ENCODE assay signal across 22 mouse cellular contexts in the genomic region with DNA sequence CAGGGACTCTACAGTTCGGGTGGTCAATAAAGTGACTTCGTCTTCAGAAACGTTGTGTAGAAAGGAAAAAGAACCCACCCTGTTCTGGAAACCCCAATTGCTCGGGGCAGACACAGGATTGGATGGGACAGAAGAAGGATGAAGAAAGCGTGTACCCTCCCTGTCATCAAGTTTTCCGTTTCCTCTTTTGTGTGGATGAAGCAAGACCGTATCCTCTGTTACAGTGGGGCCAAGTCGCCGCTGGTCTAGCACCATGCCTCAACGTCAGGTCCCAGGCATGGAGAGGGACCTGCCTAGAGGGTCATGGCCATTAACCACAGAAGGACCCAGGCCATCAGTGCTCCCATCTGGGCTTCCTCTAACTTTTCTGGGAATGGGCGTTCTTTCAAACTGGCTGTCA. TPM values are rescaled to one million over a fixed set of nuclear protein-coding genes. Genes with fewer than 3 reads are reported as not detected.
DNase-seq lines count a peak whose midpoint lies in the region; ATAC-seq lines count a peak whose summit lies in the region.
"Had no signal": no experiment of that assay in that cellular context is flagged by ENCODE, and none has a peak within 500 bp of the region (broad histone marks: within the 10 kb centered on the region; RNA-seq: fewer than 3 reads in every experiment).

No protein-coding gene starts in this region.

- H3K9me3 ChIP-seq in heart, embryonic 10.5 days: no peaks in the 10 kb centered on the region
- no peaks in the 10 kb centered on the region for H3K9me3 ChIP-seq in megakaryocyte, embryonic 14.5 days
- H3K9me3 ChIP-seq in embryonic facial prominence, embryonic 10.5 days: no peaks in the 10 kb centered on the region
- H3K9me3 ChIP-seq: hindbrain, embryonic 12.5 days; liver, embryonic 13.5 days; neural tube, embryonic 13.5 days had no signal

- DNase-seq in heart, adult 9 months (ENCODE audit: low spot score in 2 of 2): peak; percentile 40 to 63
- DNase-seq in heart, embryonic 10.5 days (ENCODE audit: low spot score): no peak
- peak; percentile 70 for DNase-seq in 416B (ENCODE audit: low read depth)
- no peak for DNase-seq in embryonic facial prominence, embryonic 10.5 days (ENCODE audit: low spot score)
- DNase-seq in frontal cortex, postnatal 10 days (ENCODE audit: low spot score in 2 of 2): no peak
- DNase-seq: adrenal gland, postnatal 25 days; B cell, adult 2 months; cerebellum, adult 9-11 months; embryo, embryonic 11 days; gastrocnemius, postnatal 36 days; kidney, adult 8-10 months; kidney, postnatal 4 days; liver, embryonic 13.5 days; right cerebral cortex, postnatal 25 days; thymus, postnatal 36 days had no signal

- peak; percentile 61 for ATAC-seq in common myeloid progenitor, adult 5-6 weeks (replicated peaks; ENCODE audit: low read depth, poor library complexity, severe bottlenecking)
- ATAC-seq: activated CD4-positive, CD25-positive, alpha-beta regulatory T cell, adult 4 months; inflammation-experienced regulatory T-cells, adult 6 months; Patski had no signal

- H3K27ac ChIP-seq in heart, embryonic 10.5 days: no peak overlapping the region
- H3K27ac ChIP-seq in embryonic facial prominence, embryonic 10.5 days (replicated peaks): no peak overlapping the region
- H3K27ac ChIP-seq: hindbrain, embryonic 12.5 days; liver, embryonic 13.5 days; neural tube, embryonic 13.5 days had no signal

- no peaks in the 10 kb centered on the region for H3K4me1 ChIP-seq in heart, embryonic 10.5 days
- H3K4me1 ChIP-seq in megakaryocyte, embryonic 14.5 days: peaks cover 74% of the 10 kb centered on the region
- H3K4me1 ChIP-seq in embryonic facial prominence, embryonic 10.5 days: no peaks in the 10 kb centered on the region
- H3K4me1 ChIP-seq: hindbrain, embryonic 12.5 days; liver, embryonic 13.5 days; neural tube, embryonic 13.5 days had no signal

- WGBS in heart, embryonic 10.5 days: 84% methylated on average over 11 of the region's 11 CpGs
- WGBS in embryonic facial prominence, embryonic 10.5 days: 88% methylated on average over 11 of the region's 11 CpGs

- no peaks in the 10 kb centered on the region for H3K36me3 ChIP-seq in heart, embryonic 10.5 days
- no peaks in the 10 kb centered on the region for H3K36me3 ChIP-seq in megakaryocyte, embryonic 14.5 days (replicated peaks; ENCODE audit: low read length)
- H3K36me3 ChIP-seq in embryonic facial prominence, embryonic 10.5 days (replicated peaks): no peaks in the 10 kb centered on the region
- H3K36me3 ChIP-seq: hindbrain, embryonic 12.5 days; liver, embryonic 13.5 days; neural tube, embryonic 13.5 days had no signal

- no peaks in the 10 kb centered on the region for H3K27me3 ChIP-seq in heart, embryonic 10.5 days (ENCODE audit: insufficient read depth, poor library complexity, severe bottlenecking)
- no peaks in the 10 kb centered on the region for H3K27me3 ChIP-seq in megakaryocyte, embryonic 14.5 days (replicated peaks)
- H3K27me3 ChIP-seq in embryonic facial prominence, embryonic 10.5 days (replicated peaks; ENCODE audit: low read depth, poor library complexity, severe bottlenecking): no peaks in the 10 kb centered on the region
- H3K27me3 ChIP-seq: hindbrain, embryonic 12.5 days; liver, embryonic 13.5 days; neural tube, embryonic 13.5 days; Patski had no signal

- no peak overlapping the region for H3K4me3 ChIP-seq in heart, embryonic 10.5 days
- peak overlapping the region; percentile 79 for H3K4me3 ChIP-seq in megakaryocyte, embryonic 14.5 days (replicated peaks)
- H3K4me3 ChIP-seq in embryonic facial prominence, embryonic 10.5 days: no peak overlapping the region
- H3K4me3 ChIP-seq: hindbrain, embryonic 12.5 days; liver, embryonic 13.5 days; neural tube, embryonic 13.5 days had no signal

RNA-seq across cellular contexts. Expression of a gene that starts 1.5 kb away (rescaled TPM):
- 0.31 and 1.0 TPM in 2 replicates for polyA plus RNA-seq in heart, embryonic 10.5 days (2016; fragmentation: Nextera tagmentation; extraction: Ambion mirVana)
- total RNA-seq in common myeloid progenitor, adult 5-6 weeks (2017): 0.55 TPM in 1 of 2 replicates, not detected in the other
- polyA plus RNA-seq in megakaryocyte, embryonic 14.5 days (2012; ENCODE audit: insufficient read depth, low replicate concordance): 2.0 and 6.6 TPM in 2 replicates
- polyA plus RNA-seq in embryonic facial prominence, embryonic 10.5 days (2016; fragmentation: Nextera tagmentation; extraction: Ambion mirVana): 0.54 and 0.64 TPM in 2 replicates
- polyA plus RNA-seq: activated CD4-positive, CD25-positive, alpha-beta regulatory T cell, adult 4 months; Patski had no signal

RNA-seq across cellular contexts. Expression of a gene that starts 13.9 kb away (rescaled TPM):
- polyA plus RNA-seq in heart, embryonic 10.5 days (2016; fragmentation: Nextera tagmentation; extraction: Ambion mirVana): 0.54 and 0.57 TPM in 2 replicates
- total RNA-seq in common myeloid progenitor, adult 5-6 weeks (2017): 1.1 and 3.1 TPM in 2 replicates
- 0.04 TPM in 1 of 2 replicates, not detected in the other for polyA plus RNA-seq in megakaryocyte, embryonic 14.5 days (2012; ENCODE audit: insufficient read depth, low replicate concordance)
- polyA plus RNA-seq in embryonic facial prominence, embryonic 10.5 days (2016; fragmentation: Nextera tagmentation; extraction: Ambion mirVana): 0.05 and 0.09 TPM in 2 replicates
- polyA plus RNA-seq: activated CD4-positive, CD25-positive, alpha-beta regulatory T cell, adult 4 months; hindbrain, embryonic 12.5 days; Patski had no signal

RNA-seq across cellular contexts. Expression of a gene that starts 15.6 kb away (rescaled TPM):
- 6.2 and 10.0 TPM in 2 replicates for polyA plus RNA-seq in heart, embryonic 10.5 days (2016; fragmentation: Nextera tagmentation; extraction: Ambion mirVana)
- total RNA-seq in common myeloid progenitor, adult 5-6 weeks (2017): 15.1 and 18.0 TPM in 2 replicates
- polyA plus RNA-seq in megakaryocyte, embryonic 14.5 days (2012; ENCODE audit: insufficient read depth, low replicate concordance): 53.8 and 168 TPM in 2 replicates
- polyA plus RNA-seq in embryonic facial prominence, embryonic 10.5 days (2016; fragmentation: Nextera tagmentation; extraction: Ambion mirVana): 5.9 and 9.1 TPM in 2 replicates

RNA-seq across cellular contexts. Expression of a gene that starts 28.8 kb away (rescaled TPM):
- 19.6 and 31.0 TPM in 2 replicates for polyA plus RNA-seq in heart, embryonic 10.5 days (2016; fragmentation: Nextera tagmentation; extraction: Ambion mirVana)
- total RNA-seq in common myeloid progenitor, adult 5-6 weeks (2017): 53.6 and 123 TPM in 2 replicates
- 27.8 and 101 TPM in 2 replicates for polyA plus RNA-seq in megakaryocyte, embryonic 14.5 days (2012; ENCODE audit: insufficient read depth, low replicate concordance)
- 27.1 and 27.5 TPM in 2 replicates for polyA plus RNA-seq in embryonic facial prominence, embryonic 10.5 days (2016; fragmentation: Nextera tagmentation; extraction: Ambion mirVana)

RNA-seq across cellular contexts. Expression of a gene that starts 36.0 kb away (rescaled TPM):
- 12.9 and 14.8 TPM in 2 replicates for polyA plus RNA-seq in heart, embryonic 10.5 days (2016; fragmentation: Nextera tagmentation; extraction: Ambion mirVana)
- total RNA-seq in common myeloid progenitor, adult 5-6 weeks (2017): 4.5 and 9.2 TPM in 2 replicates
- 29.7 and 75.4 TPM in 2 replicates for polyA plus RNA-seq in megakaryocyte, embryonic 14.5 days (2012; ENCODE audit: insufficient read depth, low replicate concordance)
- polyA plus RNA-seq in embryonic facial prominence, embryonic 10.5 days (2016; fragmentation: Nextera tagmentation; extraction: Ambion mirVana): 19.0 and 20.1 TPM in 2 replicates

Comparison
In these comparisons a context has a peak if more than half of its experiments do, and no peak if none do; other contexts are left out.
1. DNase-seq: peak in heart, adult 9 months (2 of 2) and 416B (single experiment); none in heart, embryonic 10.5 days (single experiment), embryonic facial prominence, embryonic 10.5 days (single experiment) and frontal cortex, postnatal 10 days (0 of 2).